Mouse (Mus musculus): ENCODE measurements around the gene Sept11. TPM values are rescaled to one million over a fixed set of nuclear protein-coding genes. Genes with fewer than 3 reads are reported as not detected.

Gene Sept11
- polyA plus RNA-seq, 1 experiment from 2014 or later, result 22.9 TPM

DNA sequence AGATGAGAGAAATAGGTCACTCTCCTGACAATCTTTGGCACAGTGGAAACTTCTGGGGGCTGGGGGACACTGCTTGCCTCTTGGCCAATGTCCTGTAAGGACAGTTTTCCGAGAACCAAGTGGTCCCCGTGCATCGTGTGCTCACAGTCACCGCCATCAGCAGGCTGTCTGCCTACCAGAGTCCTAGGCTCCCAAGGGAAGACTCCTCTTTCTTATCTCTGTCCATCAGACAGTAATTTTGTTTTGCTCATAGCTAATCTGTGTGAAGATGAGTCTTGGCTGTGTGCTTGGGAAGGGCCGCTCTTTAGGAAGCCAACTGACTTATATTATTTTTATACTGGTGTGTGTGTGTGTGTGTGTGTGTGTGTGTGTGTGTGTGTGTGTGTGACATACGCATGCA is 52.3 kb downstream of the Sept11 start:
- WGBS (ENCODE audit: insufficient replicate concordance), result 50% methylated on average over 6 of the region's 6 CpGs
- peaks cover 17% of the 10 kb centered on the region for H3K36me3 ChIP-seq (replicated peaks)
- ATAC-seq (ENCODE audit: insufficient read depth), result no peak
- no peaks in the 10 kb centered on the region for H3K9me3 ChIP-seq (replicated peaks)
- no peak overlapping the region for H3K4me2 ChIP-seq
- no peak overlapping the region for H3K9ac ChIP-seq
- H3K4me1 ChIP-seq (replicated peaks), result peaks cover 21% of the 10 kb centered on the region
- H3K27me3 ChIP-seq, result no peaks in the 10 kb centered on the region
- H3K27ac ChIP-seq (replicated peaks), result no peak overlapping the region
- H3K4me3 ChIP-seq (replicated peaks), result no peak overlapping the region

DNA sequence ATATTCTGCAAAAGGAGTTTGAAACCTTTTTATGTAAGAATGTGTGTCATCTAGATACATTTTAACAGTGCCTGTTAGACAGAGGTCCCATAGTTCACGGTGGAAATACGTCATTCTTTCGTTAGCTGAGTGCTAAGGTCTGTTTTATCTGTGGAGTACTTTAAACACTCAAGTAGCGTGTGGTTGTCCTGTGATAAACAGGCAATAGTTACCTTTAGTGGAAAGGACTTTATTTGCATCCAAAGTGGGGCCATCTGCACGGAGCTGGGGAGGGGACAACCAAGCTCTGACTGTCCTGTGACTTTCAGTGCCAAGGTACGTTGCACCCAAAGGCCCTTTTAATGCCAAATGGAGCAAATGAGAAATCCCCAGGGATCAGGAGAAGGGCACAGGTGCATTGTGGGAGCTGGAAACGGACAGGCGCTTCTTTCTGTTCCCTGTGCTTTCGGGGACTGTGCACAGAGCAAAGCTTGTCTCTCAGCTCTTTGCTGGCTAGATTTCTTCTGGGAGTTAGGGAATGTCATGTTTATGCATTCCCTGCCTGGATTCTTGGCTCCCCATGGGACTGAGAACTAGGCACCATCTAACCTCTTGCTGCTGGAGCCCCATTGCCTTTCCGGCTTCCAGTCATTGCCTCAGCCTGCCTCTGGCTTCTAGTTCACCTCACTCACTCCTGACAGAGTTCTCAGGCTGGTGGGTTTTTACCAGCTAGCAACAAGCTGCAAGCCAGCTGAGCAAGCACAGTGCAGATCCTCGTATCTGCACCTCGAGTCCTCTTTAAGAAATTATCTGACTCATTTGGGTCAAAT is 56.9 kb downstream of the Sept11 start:
- H3K9me3 ChIP-seq (replicated peaks), result no peaks in the 10 kb centered on the region
- no peak overlapping the region for H3K27ac ChIP-seq (replicated peaks)
- peaks cover 47% of the 10 kb centered on the region for H3K4me1 ChIP-seq (replicated peaks)
- H3K27me3 ChIP-seq, result no peaks in the 10 kb centered on the region
- no peak overlapping the region for H3K4me2 ChIP-seq
- no peak for ATAC-seq (ENCODE audit: insufficient read depth)
- no peak overlapping the region for H3K4me3 ChIP-seq (replicated peaks)
- no peaks in the 10 kb centered on the region; the same call in none of the 2 replicates for H3K36me3 ChIP-seq (replicated peaks)
- 39% methylated on average over 12 of the region's 12 CpGs for WGBS (ENCODE audit: insufficient replicate concordance)
- no peak overlapping the region for H3K9ac ChIP-seq

DNA sequence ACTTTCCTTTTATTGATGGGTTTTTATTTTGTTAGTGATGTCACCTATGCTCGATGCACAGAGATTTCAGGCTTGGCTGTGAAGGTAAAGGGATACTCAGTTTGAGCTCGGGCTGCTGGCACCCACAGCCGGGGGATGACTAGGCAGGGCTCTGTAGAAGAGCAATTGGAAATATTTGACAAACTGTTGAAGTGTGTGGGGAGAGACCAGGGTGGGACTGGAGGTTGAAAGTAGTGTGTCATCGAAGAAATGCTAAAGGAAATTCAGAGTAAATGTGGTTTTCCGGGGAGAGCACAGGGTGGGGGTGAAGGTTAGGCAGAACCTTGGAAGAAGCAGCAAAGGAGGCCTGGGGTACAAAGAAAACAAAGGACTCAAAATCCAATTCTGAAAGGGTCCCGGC is 58.7 kb downstream of the Sept11 start:
- Histone ChIP-seq H3K27ac (replicated peaks) (0 out of 2 replicates have a peak overlapping the region, but pooled peaks have one; percentile 16), H3K4me1 (replicated peaks) (peaks cover 43% of the 10 kb centered on the region), H3K4me3 (replicated peaks) (no peak overlapping the region), H3K27me3 (no peaks in the 10 kb centered on the region), H3K9me3 (replicated peaks) (no peaks in the 10 kb centered on the region), H3K4me2 (peak overlapping the region; percentile 6; the same call in 1 of the 2 replicates), H3K9ac (no peak overlapping the region), H3K36me3 (replicated peaks) (peaks cover 13% of the 10 kb centered on the region)
- 23% methylated on average over 6 of the region's 6 CpGs for WGBS (ENCODE audit: insufficient replicate concordance)
- ATAC-seq (ENCODE audit: insufficient read depth), result no peak

DNA sequence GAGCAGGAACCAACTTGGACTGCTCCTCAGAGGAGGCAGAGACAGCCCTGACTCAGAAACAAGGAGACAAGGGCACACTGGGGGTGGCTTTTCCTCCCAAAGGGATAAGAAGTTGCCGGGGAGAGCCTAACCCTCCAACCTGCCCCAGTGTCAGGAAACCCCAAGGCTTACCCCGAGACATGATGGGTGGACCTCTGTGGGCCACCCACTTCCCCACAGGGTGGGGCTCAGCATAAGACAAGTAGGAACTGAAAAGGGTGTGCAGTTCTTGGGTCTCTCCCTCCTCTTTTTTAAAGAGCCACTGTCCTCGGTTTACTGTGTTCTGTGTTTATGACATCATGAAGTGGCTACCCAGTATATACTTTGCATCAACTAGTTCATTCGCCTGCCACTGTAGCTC is 59.2 kb downstream of the Sept11 start:
- peak; percentile 53 for ATAC-seq (ENCODE audit: insufficient read depth)
- Histone ChIP-seq H3K27me3 (no peaks in the 10 kb centered on the region), H3K9me3 (replicated peaks) (no peaks in the 10 kb centered on the region), H3K4me3 (replicated peaks) (no peak overlapping the region), H3K4me2 (peak overlapping the region; percentile 6; the same call in 1 of the 2 replicates), H3K27ac (replicated peaks) (0 out of 2 replicates have a peak overlapping the region, but pooled peaks have one; percentile 16), H3K4me1 (replicated peaks) (peaks cover 43% of the 10 kb centered on the region), H3K9ac (no peak overlapping the region), H3K36me3 (replicated peaks) (peaks cover 17% of the 10 kb centered on the region)
- 29% methylated on average over 4 of the region's 4 CpGs for WGBS (ENCODE audit: insufficient replicate concordance)

DNA sequence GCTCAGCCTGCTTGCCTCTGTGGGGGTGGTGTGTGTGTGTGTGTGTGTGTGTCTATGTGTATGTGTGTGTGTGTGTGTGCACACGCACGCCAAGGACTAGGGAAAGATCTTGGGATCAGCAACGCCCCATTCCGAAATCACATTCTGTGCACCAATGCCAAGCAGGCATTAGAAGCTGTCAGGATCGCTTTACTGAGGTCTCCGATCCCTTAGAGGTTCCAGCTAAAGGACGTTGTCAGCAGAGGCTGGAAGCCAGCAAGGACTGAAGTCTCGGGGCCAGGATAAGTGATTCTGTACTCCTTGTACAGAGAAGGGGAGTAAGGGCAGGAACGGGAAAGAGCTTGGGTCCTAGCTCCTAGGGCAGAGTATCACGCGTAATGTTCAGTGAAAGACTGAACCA is 61.2 kb downstream of the Sept11 start:
- 86% methylated on average over 11 of the region's 11 CpGs for WGBS (ENCODE audit: insufficient replicate concordance)
- peaks cover 27% of the 10 kb centered on the region for H3K36me3 ChIP-seq (replicated peaks)

DNA sequence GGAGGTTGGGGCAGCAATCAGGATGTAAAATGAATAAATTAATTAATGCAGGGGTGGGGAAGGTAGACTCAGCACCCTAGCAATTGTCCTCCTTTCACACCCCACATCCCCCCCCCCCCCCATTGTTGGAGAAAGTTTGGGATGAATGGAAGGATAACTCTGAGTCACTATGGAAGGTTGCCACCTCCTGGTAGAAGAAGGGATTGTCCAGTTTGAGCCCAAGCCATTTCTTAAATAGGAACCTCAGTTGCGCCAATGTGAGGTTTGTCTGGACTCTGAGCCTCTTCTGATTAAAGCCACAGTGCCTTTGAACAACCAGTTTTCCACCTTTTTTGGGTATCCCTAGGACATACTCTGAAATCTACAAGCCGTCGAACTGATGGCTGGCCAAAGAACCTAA is 70.3 kb downstream of the Sept11 start:
- Histone ChIP-seq H3K4me1 (replicated peaks) (no peaks in the 10 kb centered on the region; the same call in 1 of the 2 replicates), H3K4me3 (replicated peaks) (no peak overlapping the region), H3K9ac (no peak overlapping the region), H3K9me3 (replicated peaks) (no peaks in the 10 kb centered on the region), H3K4me2 (no peak overlapping the region), H3K27ac (replicated peaks) (no peak overlapping the region), H3K36me3 (replicated peaks) (peaks cover 50% of the 10 kb centered on the region), H3K27me3 (no peaks in the 10 kb centered on the region)
- no peak for ATAC-seq (ENCODE audit: insufficient read depth)
- 77% methylated on average over 3 of the region's 3 CpGs for WGBS (ENCODE audit: insufficient replicate concordance)

More for the DNA sequence above, 61.2 kb downstream of the Sept11 start:
- H3K4me1 ChIP-seq (replicated peaks), result peaks cover 40% of the 10 kb centered on the region
- no peak overlapping the region for H3K9ac ChIP-seq
- no peak overlapping the region for H3K4me2 ChIP-seq
- no peak overlapping the region for H3K27ac ChIP-seq (replicated peaks)
- H3K27me3 ChIP-seq, result no peaks in the 10 kb centered on the region
- ATAC-seq (ENCODE audit: insufficient read depth), result no peak
- no peak overlapping the region for H3K4me3 ChIP-seq (replicated peaks)
- H3K9me3 ChIP-seq (replicated peaks), result no peaks in the 10 kb centered on the region

DNA sequence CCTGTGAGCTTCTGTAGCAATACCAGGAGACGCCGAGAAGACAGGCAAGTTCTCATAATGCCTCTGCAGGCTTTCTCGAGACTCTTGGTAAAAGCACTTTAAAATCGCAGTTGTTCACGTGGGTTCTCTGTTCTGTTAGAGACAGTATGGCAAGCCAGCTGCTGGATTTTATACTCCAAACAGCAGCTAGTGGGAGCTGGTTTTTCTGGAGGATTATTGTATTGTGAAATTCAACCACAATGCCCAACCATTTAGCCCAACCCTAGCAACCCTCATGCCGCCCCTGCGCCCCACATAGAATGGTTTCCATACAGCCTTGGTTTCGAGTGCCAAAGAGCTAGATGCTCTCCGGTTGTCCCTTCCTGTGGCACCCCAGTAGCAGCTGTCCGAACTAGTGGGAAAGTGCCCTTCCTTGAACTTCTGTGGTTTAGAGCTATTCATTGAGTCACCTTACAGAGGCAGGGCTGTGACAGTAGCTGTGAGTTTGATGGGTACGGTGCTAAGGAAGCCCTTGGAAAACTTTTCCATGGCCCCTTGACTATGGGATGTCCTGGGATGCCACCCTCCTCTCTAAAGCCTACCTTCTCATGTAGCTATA is 74.8 kb downstream of the Sept11 start:
- H3K9me3 ChIP-seq (replicated peaks), result no peaks in the 10 kb centered on the region
- no peak for ATAC-seq (ENCODE audit: insufficient read depth)
- H3K4me1 ChIP-seq (replicated peaks), result no peaks in the 10 kb centered on the region; the same call in 1 of the 2 replicates
- no peak overlapping the region for H3K27ac ChIP-seq (replicated peaks)
- 76% methylated on average over 11 of the region's 11 CpGs for WGBS (ENCODE audit: insufficient replicate concordance)
- no peak overlapping the region for H3K4me2 ChIP-seq
- no peak overlapping the region for H3K4me3 ChIP-seq (replicated peaks)
- H3K36me3 ChIP-seq (replicated peaks), result peaks cover 57% of the 10 kb centered on the region
- no peaks in the 10 kb centered on the region for H3K27me3 ChIP-seq
- H3K9ac ChIP-seq, result no peak overlapping the region

DNA sequence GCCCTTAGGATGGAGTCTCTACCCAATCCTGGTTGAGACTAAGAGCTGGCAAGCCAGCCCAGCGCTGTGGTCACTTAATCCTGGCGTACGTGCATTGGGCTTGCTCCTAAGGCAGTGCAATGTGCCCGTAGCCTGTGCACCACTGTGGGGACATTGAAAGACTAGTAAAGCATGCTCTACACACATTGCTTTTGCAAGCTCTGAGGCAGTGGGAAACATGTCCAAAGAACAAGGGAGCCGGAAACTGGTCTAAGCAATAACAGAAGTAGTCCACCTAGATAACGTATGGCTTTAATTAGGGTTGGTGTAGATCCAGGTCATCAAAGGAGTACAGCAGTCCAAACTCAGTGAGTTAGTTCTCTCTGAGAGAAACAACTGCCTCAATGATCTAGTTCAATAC is 75.4 kb downstream of the Sept11 start:
- WGBS (ENCODE audit: insufficient replicate concordance), result 87% methylated on average over 6 of the region's 6 CpGs
- no peak overlapping the region for H3K4me2 ChIP-seq
- no peak overlapping the region for H3K4me3 ChIP-seq (replicated peaks)
- no peaks in the 10 kb centered on the region for H3K9me3 ChIP-seq (replicated peaks)
- no peak overlapping the region for H3K9ac ChIP-seq
- no peaks in the 10 kb centered on the region for H3K27me3 ChIP-seq
- no peak overlapping the region for H3K27ac ChIP-seq (replicated peaks)
- H3K36me3 ChIP-seq (replicated peaks), result peaks cover 56% of the 10 kb centered on the region
- ATAC-seq (ENCODE audit: insufficient read depth), result no peak
- no peaks in the 10 kb centered on the region; the same call in 1 of the 2 replicates for H3K4me1 ChIP-seq (replicated peaks)

DNA sequence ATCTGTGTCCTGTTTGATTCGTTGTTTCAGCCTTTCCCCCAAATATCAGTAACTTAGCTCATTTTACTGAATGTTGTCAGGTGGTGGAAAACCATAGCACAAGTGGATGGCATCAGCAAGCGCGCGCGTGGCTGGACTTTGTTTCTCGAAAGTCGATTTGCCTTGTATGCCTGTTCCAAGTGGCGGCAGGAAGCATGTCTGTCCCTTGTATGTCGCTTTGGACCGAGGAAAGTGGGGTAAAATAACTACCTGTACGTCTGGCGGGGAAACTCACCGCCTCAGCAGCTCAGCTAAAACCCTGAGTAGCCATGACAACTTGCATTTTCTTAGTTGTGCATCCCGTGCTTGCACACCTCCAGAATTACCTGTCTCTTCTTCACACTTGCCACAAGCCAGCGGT is 78.2 kb downstream of the Sept11 start:
- H3K9me3 ChIP-seq (replicated peaks), result no peaks in the 10 kb centered on the region
- H3K4me3 ChIP-seq (replicated peaks), result no peak overlapping the region
- H3K36me3 ChIP-seq (replicated peaks), result peaks cover 49% of the 10 kb centered on the region
- H3K9ac ChIP-seq, result no peak overlapping the region
- no peaks in the 10 kb centered on the region; the same call in 1 of the 2 replicates for H3K4me1 ChIP-seq (replicated peaks)
- H3K27me3 ChIP-seq, result no peaks in the 10 kb centered on the region
- no peak for ATAC-seq (ENCODE audit: insufficient read depth)
- H3K4me2 ChIP-seq, result no peak overlapping the region
- WGBS (ENCODE audit: insufficient replicate concordance), result 89% methylated on average over 15 of the region's 15 CpGs
- no peak overlapping the region for H3K27ac ChIP-seq (replicated peaks)

DNA sequence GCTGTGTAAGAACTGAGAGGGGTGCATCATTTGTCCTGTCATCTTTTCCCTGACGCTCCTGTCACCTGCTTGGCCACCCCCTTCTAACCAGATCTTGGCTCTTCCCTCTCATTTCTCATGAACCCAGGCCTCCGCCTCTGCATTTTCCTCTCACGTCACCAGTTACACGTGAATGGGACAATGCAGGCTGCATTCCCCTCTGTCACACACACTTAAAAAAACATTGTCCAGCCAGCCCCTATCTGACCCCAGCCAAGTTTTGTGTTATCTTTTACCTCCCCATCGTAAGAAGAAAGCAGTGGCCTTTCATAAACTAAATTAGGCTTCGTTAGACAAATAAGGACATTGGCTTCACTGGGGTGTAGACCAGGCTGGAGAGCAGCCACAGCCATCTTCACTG is 79.3 kb downstream of the Sept11 start:
- Histone ChIP-seq H3K27ac (replicated peaks) (no peak overlapping the region), H3K4me1 (replicated peaks) (no peaks in the 10 kb centered on the region; the same call in 1 of the 2 replicates), H3K4me3 (replicated peaks) (no peak overlapping the region), H3K9me3 (replicated peaks) (no peaks in the 10 kb centered on the region), H3K27me3 (no peaks in the 10 kb centered on the region), H3K36me3 (replicated peaks) (peaks cover 48% of the 10 kb centered on the region), H3K9ac (no peak overlapping the region), H3K4me2 (no peak overlapping the region)
- ATAC-seq (ENCODE audit: insufficient read depth), result no peak
- WGBS (ENCODE audit: insufficient replicate concordance), result 77% methylated on average over 6 of the region's 6 CpGs

DNA sequence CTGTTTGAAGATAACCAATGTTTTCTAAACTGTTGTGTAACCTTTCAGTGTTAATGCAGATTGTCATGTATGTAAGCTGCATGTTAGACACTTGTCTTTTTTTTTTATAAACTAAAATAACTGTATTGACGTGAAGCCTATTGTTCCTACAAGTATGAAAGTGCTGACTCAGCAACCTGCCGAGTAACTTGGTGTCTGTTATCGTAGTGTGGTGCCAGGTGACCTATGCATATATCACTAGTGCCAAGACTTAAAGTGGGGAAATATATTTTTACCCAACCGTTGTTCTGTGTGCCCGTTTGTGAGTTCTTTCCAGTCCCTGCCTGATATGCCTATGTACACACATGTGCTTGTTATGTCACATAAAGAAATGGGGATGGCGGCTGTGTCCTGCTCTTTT is 81.4 kb downstream of the Sept11 start:
- ATAC-seq (ENCODE audit: insufficient read depth), result no peak
- no peaks in the 10 kb centered on the region for H3K9me3 ChIP-seq (replicated peaks)
- H3K27me3 ChIP-seq, result no peaks in the 10 kb centered on the region
- H3K4me1 ChIP-seq (replicated peaks), result no peaks in the 10 kb centered on the region
- H3K36me3 ChIP-seq (replicated peaks), result peaks cover 38% of the 10 kb centered on the region
- H3K9ac ChIP-seq, result no peak overlapping the region
- no peak overlapping the region for H3K4me2 ChIP-seq
- WGBS (ENCODE audit: insufficient replicate concordance), result 72% methylated on average over 6 of the region's 6 CpGs
- H3K4me3 ChIP-seq (replicated peaks), result no peak overlapping the region
- no peak overlapping the region for H3K27ac ChIP-seq (replicated peaks)

Measured in liver, embryonic 15.5 days (tissue).